Mouse (Mus musculus): ENCODE measurements around the gene Eif2ak4.

DNA sequence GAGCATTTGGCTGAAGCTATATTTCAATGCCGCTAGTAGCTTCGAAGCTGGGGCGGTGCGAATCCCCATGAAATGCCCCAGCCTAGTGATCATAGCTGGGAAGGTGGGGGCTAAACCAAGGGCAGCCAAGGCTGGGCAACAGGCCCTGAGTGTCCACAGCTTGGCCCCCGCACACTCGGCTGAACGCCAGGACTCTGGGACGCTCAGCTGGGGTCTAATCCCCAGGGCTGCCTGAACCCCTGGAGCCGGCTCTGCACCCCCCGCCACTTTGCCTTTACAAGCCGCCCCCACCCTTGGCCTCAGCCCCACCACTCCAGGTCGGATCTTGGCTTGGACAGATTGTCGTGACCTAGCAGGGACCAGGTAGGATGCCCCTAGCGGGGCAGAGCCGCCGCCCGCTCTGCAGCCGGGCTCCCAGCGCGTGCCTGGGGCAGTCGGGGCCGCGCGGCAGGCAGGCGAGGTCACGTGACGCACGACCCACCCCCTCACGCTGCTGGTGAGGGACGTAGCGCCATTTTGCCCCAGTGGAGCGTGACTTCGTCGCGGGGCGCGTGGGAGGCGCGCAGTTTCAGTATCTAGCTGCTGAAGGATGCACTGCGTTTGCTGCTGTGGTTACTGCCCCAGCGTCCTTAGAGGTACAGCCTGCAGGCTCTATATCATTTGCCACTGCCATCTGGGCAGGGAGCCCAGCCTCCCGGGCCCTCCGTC lies 14.7 kb upstream of the Eif2ak4 start:
- no peak for TF ChIP-seq HCFC1 (IDR thresholded peaks at IDR 0.05; ENCODE audit: low read depth, low read length)
- no peak for TF ChIP-seq ZMIZ1 (IDR thresholded peaks at IDR 0.05; ENCODE audit: low read depth, low read length)
- TF ChIP-seq CTCF (conservative IDR thresholded peaks at IDR 0.05 in 1 of 2, IDR thresholded peaks at IDR 0.05 in 1 of 2; ENCODE audit: low read depth in 2 of 2, low read length in 2 of 2) = no peak
- TF ChIP-seq ZKSCAN1 (IDR thresholded peaks at IDR 0.05; ENCODE audit: borderline replicate concordance, low read depth, low read length) = no peak
- TF ChIP-seq ZC3H11A (IDR thresholded peaks at IDR 0.05; ENCODE audit: low read depth, low read length) = no peak
- no peak for TF ChIP-seq RAD21 (IDR thresholded peaks at IDR 0.05; ENCODE audit: low read depth, low read length)
- TF ChIP-seq MXI1 (IDR thresholded peaks at IDR 0.05; ENCODE audit: low read depth, low read length) = no peak
- no peak for TF ChIP-seq UBTF (IDR thresholded peaks at IDR 0.05; ENCODE audit: low read depth, low read length)
- TF ChIP-seq TBP (conservative IDR thresholded peaks at IDR 0.05; ENCODE audit: low read depth, low read length) = no peak
